In genomic region chr4:87062771-87063253, GRCm38 (mm10) we compare ENCODE assay signal across 15 mouse cellular contexts.
DNase-seq lines count a peak whose midpoint lies in the region; ATAC-seq and TF ChIP-seq lines count a peak whose summit lies in the region.
"Had no signal": no experiment of that assay in that cellular context is flagged by ENCODE, and none has a peak within 500 bp of the region (broad histone marks: within the 10 kb centered on the region; RNA-seq: fewer than 3 reads in every experiment).

No protein-coding gene starts in this region.

- H3K9ac ChIP-seq in forebrain, embryonic 13.5 days: no peak overlapping the region
- no peak overlapping the region for H3K9ac ChIP-seq in forebrain, embryonic 11.5 days (ENCODE audit: low read length)
- no peak overlapping the region for H3K9ac ChIP-seq in forebrain, postnatal 0 days
- H3K9ac ChIP-seq: hindbrain, embryonic 14.5 days; liver, embryonic 14.5 days had no signal

- H3K4me3 ChIP-seq in forebrain, embryonic 13.5 days: no peak overlapping the region
- no peak overlapping the region for H3K4me3 ChIP-seq in forebrain, embryonic 11.5 days (ENCODE audit: low read depth, low read length)
- H3K4me3 ChIP-seq in forebrain, postnatal 0 days (ENCODE audit: low read depth, low read length): no peak overlapping the region
- H3K4me3 ChIP-seq: limb, embryonic 10.5 days; myocyte had no signal

- no peak overlapping the region for H3K4me2 ChIP-seq in forebrain, embryonic 13.5 days
- H3K4me2 ChIP-seq in forebrain, embryonic 11.5 days (ENCODE audit: low read depth, low read length, severe bottlenecking): no peak overlapping the region
- H3K4me2 ChIP-seq in forebrain, postnatal 0 days (ENCODE audit: low read depth): no peak overlapping the region
- H3K4me2 ChIP-seq: hindbrain, embryonic 14.5 days; midbrain, embryonic 11.5 days had no signal

- ATAC-seq in forebrain, embryonic 13.5 days: peak; percentile 75
- no peak for ATAC-seq in forebrain, embryonic 11.5 days (replicated peaks; ENCODE audit: low FRiP score)
- ATAC-seq in forebrain, postnatal 0 days: peak; percentile 91

- H3K27me3 ChIP-seq in forebrain, embryonic 13.5 days: no peaks in the 10 kb centered on the region
- H3K27me3 ChIP-seq in forebrain, embryonic 11.5 days (ENCODE audit: control insufficient read depth, insufficient read depth, low read length): no peaks in the 10 kb centered on the region
- no peaks in the 10 kb centered on the region for H3K27me3 ChIP-seq in forebrain, postnatal 0 days (ENCODE audit: insufficient read depth, low read length)

- no peaks in the 10 kb centered on the region for H3K36me3 ChIP-seq in forebrain, embryonic 13.5 days (ENCODE audit: poor library complexity, severe bottlenecking)
- no peaks in the 10 kb centered on the region for H3K36me3 ChIP-seq in forebrain, embryonic 11.5 days (ENCODE audit: control insufficient read depth, insufficient read depth, low read length)
- H3K36me3 ChIP-seq in forebrain, postnatal 0 days (ENCODE audit: insufficient read depth): no peaks in the 10 kb centered on the region
- H3K36me3 ChIP-seq: limb, embryonic 10.5 days had no signal

- no peak for TF ChIP-seq CTCF in forebrain, postnatal 0 days (IDR thresholded peaks at IDR 0.05; ENCODE audit: low read depth)

- H3K27ac ChIP-seq in forebrain, embryonic 13.5 days: peak overlapping the region; percentile 57
- no peak overlapping the region for H3K27ac ChIP-seq in forebrain, embryonic 11.5 days (ENCODE audit: low read depth, low read length)
- H3K27ac ChIP-seq in forebrain, postnatal 0 days (ENCODE audit: low read depth, low read length): no peak overlapping the region
- H3K27ac ChIP-seq: hindbrain, embryonic 14.5 days; limb, embryonic 10.5 days; liver, embryonic 14.5 days had no signal

- no peaks in the 10 kb centered on the region for H3K9me3 ChIP-seq in forebrain, embryonic 13.5 days (replicated peaks)
- H3K9me3 ChIP-seq in forebrain, embryonic 11.5 days (ENCODE audit: control insufficient read depth, low read length): no peaks in the 10 kb centered on the region
- H3K9me3 ChIP-seq in forebrain, postnatal 0 days (ENCODE audit: low read length): no peaks in the 10 kb centered on the region
- H3K9me3 ChIP-seq: limb, embryonic 10.5 days had no signal

- peaks cover 20% of the 10 kb centered on the region for H3K4me1 ChIP-seq in forebrain, embryonic 13.5 days
- H3K4me1 ChIP-seq in forebrain, embryonic 11.5 days (replicated peaks; ENCODE audit: control insufficient read depth, insufficient read depth, low read length): no peaks in the 10 kb centered on the region; the same call in 1 of the 2 replicates
- no peaks in the 10 kb centered on the region for H3K4me1 ChIP-seq in forebrain, postnatal 0 days (ENCODE audit: insufficient read depth)
- H3K4me1 ChIP-seq: limb, embryonic 10.5 days had no signal

- intact Hi-C loops in left cerebral cortex, postnatal 36 days (cut with DNase I): no loop called here

- WGBS in forebrain, embryonic 13.5 days: 72% methylated on average over 6 of the region's 6 CpGs
- 77% methylated on average over 6 of the region's 6 CpGs for WGBS in forebrain, embryonic 11.5 days
- 47% methylated on average over 6 of the region's 6 CpGs for WGBS in forebrain, postnatal 0 days

- no peak for DNase-seq in forebrain, embryonic 11.5 days (ENCODE audit: low spot score)
- DNase-seq in layer of hippocampus, adult 11-12 months (ENCODE audit: low spot score): peak; percentile 32
- no peak for DNase-seq in layer of hippocampus, adult 8-10 months (ENCODE audit: low spot score in 2 of 2)
- peak; percentile 67 for DNase-seq in forebrain, postnatal 0 days
- peak; percentile 67 to 76 for DNase-seq in left cerebral cortex, postnatal 36 days (ENCODE audit: low spot score in 2 of 2)
- DNase-seq in testis, postnatal 14 days (ENCODE audit: low spot score): no peak
- no peak for DNase-seq in embryo, embryonic 10 days (ENCODE audit: low spot score)
- DNase-seq: adrenal gland, postnatal 25 days; cerebellum, adult 11 months had no signal

Comparison
In these comparisons a context has a peak if more than half of its experiments do, and no peak if none do; other contexts are left out.
1. DNase-seq: peak in layer of hippocampus, adult 11-12 months (single experiment), forebrain, postnatal 0 days (single experiment) and left cerebral cortex, postnatal 36 days (2 of 2); none in forebrain, embryonic 11.5 days (single experiment), layer of hippocampus, adult 8-10 months (0 of 2), testis, postnatal 14 days (single experiment) and embryo, embryonic 10 days (single experiment).